Mouse (Mus musculus): ENCODE measurements around the gene Alad. TPM values are rescaled to one million over a fixed set of nuclear protein-coding genes. Genes with fewer than 3 reads are reported as not detected.
A peak's percentile ranks its signal among the peaks of the same experiment; 100 is the strongest.

Alad gene
- 121 and 142 TPM in 2 replicates for polyA plus RNA-seq (2015; fragmentation: Nextera tagmentation; extraction: Ambion mirVana)

DNA sequence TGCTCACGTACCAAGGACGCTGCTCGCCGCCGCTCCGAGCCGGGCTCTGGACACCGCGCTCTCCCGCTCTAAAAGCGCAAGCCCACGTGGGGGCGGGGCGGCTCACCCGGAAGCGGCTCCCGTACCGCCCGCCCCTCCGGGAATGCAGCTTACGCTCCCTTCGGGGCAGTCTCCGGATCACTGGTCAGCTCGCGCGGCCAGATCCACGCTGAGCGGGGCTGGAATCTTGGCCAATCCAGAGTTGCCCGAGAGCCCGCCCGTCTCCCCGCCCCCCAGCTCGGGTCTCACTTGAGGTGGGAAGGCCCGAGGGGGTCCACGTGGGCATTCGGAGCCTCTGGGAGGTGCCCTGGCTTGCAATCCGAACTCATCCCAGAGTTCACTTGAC is at the start of gene Alad:
Alad (minus strand) TSS at position 70 of the 385 bp plus-strand sequence.
- Histone ChIP-seq H3K27me3 (replicated peaks) (no peaks in the 10 kb centered on the region), H3K4me2 (peak within 1 kb of the TSS; percentile 62), H3K9me3 (no peaks in the 10 kb centered on the region), H3K36me3 (no peaks in the 10 kb centered on the region), H3K27ac (peak within 1 kb of the TSS; percentile 93), H3K4me3 (replicated peaks) (peak within 1 kb of the TSS; percentile 85), H3K9ac (peak within 1 kb of the TSS; percentile 80), H3K4me1 (peaks cover 52% of the 10 kb centered on the region)
- peak; percentile 79 for ATAC-seq (ENCODE audit: insufficient read depth, low FRiP score, low read depth)
- under 1% methylated on average over 35 of the region's 37 CpGs for WGBS

DNA sequence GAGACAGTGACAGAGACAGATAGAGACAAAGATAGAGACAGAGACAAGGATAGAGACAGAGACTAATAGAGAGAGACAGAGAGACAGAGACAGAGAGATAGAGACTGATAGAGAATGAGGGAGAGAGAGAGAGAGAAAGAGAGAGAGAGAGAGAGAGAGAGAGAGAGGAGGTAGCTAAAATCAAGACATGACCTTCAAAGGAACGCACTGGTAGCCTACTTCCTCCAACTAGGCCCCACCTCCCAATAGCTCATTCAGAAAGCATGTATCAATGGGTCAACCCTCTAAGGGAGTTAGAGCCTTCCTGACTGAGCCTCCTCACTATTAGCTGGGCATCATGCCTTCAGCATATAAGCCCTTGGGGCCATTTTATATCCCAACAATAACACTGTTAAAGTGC is 48.6 kb upstream of the Alad start:
- ATAC-seq (ENCODE audit: insufficient read depth, low FRiP score, low read depth) = no peak
- no peaks in the 10 kb centered on the region for H3K27me3 ChIP-seq (replicated peaks)
- WGBS = 82% methylated on average over 1 of the region's 1 CpGs
- no peak overlapping the region for H3K4me2 ChIP-seq
- no peaks in the 10 kb centered on the region for H3K9me3 ChIP-seq
- 0 out of 2 replicates have a peak, but pooled peaks cover 8% of the 10 kb centered on the region for H3K4me1 ChIP-seq
- no peak overlapping the region for H3K4me3 ChIP-seq (replicated peaks)
- H3K9ac ChIP-seq = no peak overlapping the region
- no peak overlapping the region for H3K27ac ChIP-seq
- no peaks in the 10 kb centered on the region for H3K36me3 ChIP-seq

DNA sequence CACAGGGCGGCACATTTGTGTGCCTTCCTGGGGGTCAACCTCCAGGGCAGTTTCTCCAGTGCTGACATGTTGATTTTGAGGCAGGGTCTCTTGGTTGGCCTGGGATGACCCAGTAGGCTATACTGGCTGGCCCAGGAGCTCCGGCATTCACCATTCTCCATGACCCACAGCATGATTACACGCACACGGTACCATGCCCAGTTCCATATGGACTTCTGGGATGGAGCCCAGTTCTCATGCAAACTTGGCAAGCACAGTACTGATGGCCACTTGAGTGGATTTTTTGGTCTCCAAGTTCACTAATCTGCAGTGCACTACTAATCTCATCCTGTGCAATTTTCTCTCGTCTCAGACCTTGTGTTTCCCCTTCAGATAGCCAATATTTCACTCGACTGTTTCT is 48.0 kb upstream of the Alad start:
- Histone ChIP-seq H3K36me3 (no peaks in the 10 kb centered on the region), H3K4me3 (replicated peaks) (no peak overlapping the region), H3K4me2 (no peak overlapping the region), H3K9ac (no peak overlapping the region), H3K27me3 (replicated peaks) (no peaks in the 10 kb centered on the region), H3K4me1 (0 out of 2 replicates have a peak, but pooled peaks cover 8% of the 10 kb centered on the region), H3K27ac (no peak overlapping the region), H3K9me3 (no peaks in the 10 kb centered on the region)
- ATAC-seq (ENCODE audit: insufficient read depth, low FRiP score, low read depth) = no peak
- WGBS = 80% methylated on average over 6 of the region's 6 CpGs

DNA sequence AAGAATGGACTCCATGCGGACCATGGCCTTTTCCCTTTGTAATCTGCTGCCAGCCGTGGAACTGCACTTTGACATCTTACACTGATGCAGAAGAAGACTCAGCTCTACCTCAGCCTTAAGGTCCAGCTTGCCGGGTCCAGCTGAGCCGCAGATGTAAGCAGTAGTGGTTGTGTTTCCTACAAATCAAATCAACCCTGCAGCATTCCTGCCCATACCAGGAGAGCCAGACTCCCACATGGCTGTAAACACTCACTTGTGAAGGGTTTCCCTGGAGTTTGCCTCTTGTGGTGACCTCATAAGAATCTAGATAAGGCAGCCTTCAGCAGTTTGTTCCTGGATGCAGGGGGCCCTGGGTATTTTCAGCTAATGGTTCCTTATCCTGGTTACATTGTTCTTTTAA is 46.8 kb upstream of the Alad start:
- Histone ChIP-seq H3K4me2 (no peak overlapping the region), H3K9me3 (no peaks in the 10 kb centered on the region), H3K4me3 (replicated peaks) (no peak overlapping the region), H3K9ac (no peak overlapping the region), H3K27ac (no peak overlapping the region), H3K36me3 (no peaks in the 10 kb centered on the region), H3K4me1 (0 out of 2 replicates have a peak, but pooled peaks cover 8% of the 10 kb centered on the region), H3K27me3 (replicated peaks) (no peaks in the 10 kb centered on the region)
- ATAC-seq (ENCODE audit: insufficient read depth, low FRiP score, low read depth) = peak; percentile 57; the same call in 1 of the 2 replicates
- WGBS = 60% methylated on average over 4 of the region's 4 CpGs

DNA sequence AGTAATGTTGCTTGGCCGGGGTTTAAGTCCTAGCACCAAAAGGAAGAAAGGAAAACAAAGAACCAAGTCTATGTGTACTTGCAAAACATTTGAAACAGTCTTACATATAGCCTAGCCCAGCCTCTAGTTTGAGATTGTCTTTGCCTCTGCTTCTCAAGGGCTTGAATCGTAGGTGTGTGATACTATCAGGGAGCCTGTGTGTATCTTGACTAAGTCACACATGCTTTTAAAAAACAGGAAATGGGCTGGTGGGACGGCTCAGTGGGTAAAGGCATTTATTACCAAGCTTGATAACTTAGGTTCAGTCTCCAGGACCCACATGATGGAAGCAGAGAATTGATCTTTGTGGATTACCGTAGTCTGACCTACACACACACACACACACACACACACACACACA is 42.3 kb upstream of the Alad start:
- no peak overlapping the region for H3K27ac ChIP-seq
- H3K9ac ChIP-seq = no peak overlapping the region
- H3K4me1 ChIP-seq = 0 out of 2 replicates have a peak, but pooled peaks cover 8% of the 10 kb centered on the region
- no peaks in the 10 kb centered on the region for H3K27me3 ChIP-seq (replicated peaks)
- 55% methylated on average over 4 of the region's 4 CpGs for WGBS
- H3K4me2 ChIP-seq = no peak overlapping the region
- no peaks in the 10 kb centered on the region for H3K9me3 ChIP-seq
- no peak for ATAC-seq (ENCODE audit: insufficient read depth, low FRiP score, low read depth)
- no peak overlapping the region for H3K4me3 ChIP-seq (replicated peaks)
- no peaks in the 10 kb centered on the region for H3K36me3 ChIP-seq

DNA sequence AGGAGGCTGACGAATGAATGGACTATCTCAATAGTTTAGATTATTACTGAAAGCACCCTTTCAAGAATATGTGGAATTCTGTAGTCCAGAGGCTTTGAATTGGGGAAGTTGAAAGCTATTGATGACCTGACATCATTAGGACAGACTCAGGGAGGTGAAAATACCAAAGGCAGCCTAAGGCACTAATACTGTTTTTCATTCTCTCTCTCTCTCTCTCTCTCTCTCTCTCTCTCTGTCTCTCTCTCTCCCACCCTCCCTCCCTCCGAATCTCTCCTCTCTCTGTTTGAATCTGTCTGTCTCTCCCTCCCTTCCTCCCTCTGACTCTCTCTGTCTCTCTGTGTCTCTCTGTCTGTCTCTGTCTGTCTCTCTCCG is 41.9 kb upstream of the Alad start:
- ATAC-seq (ENCODE audit: insufficient read depth, low FRiP score, low read depth) = no peak
- Histone ChIP-seq H3K27ac (no peak overlapping the region), H3K27me3 (replicated peaks) (no peaks in the 10 kb centered on the region), H3K4me1 (0 out of 2 replicates have a peak, but pooled peaks cover 7% of the 10 kb centered on the region), H3K4me3 (replicated peaks) (no peak overlapping the region), H3K9ac (no peak overlapping the region), H3K9me3 (no peaks in the 10 kb centered on the region), H3K4me2 (no peak overlapping the region), H3K36me3 (no peaks in the 10 kb centered on the region)
- WGBS = 37% methylated on average over 3 of the region's 3 CpGs

DNA sequence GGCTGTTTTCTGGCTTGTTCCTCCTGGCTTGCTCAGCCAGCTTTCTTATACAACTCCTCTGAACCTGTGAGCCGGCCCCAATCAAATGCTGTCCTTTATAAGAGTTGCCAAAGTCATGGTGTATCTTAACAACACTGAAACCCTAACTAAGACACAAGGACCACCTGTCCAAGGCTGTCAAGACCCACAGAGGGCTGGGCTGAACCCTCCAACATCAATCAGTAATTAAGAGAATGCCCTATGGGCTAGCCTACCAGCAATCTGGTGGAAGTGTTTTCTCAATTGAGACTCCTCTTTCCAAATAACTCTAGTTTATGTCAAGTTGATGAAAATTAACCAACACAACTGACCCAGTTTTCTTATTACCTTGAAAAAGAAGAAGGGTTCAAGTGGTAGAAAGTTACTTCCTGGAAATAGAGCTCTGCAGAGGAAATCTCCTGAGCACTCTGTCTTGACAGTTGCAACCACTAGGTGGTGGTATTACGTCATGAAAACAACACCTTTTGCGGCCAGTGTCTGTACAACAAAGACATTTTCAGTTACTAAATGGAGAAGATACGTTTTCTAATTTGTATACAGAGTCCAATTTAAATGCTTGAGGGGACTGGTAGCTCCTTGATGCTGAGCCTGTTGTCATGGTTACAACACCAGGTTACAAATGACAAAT is 41.4 kb upstream of the Alad start:
- Histone ChIP-seq H3K4me1 (0 out of 2 replicates have a peak, but pooled peaks cover 2% of the 10 kb centered on the region), H3K9me3 (no peaks in the 10 kb centered on the region), H3K4me2 (no peak overlapping the region), H3K4me3 (replicated peaks) (no peak overlapping the region), H3K27ac (no peak overlapping the region), H3K36me3 (no peaks in the 10 kb centered on the region), H3K27me3 (replicated peaks) (no peaks in the 10 kb centered on the region), H3K9ac (no peak overlapping the region)
- WGBS = 21% methylated on average over 4 of the region's 4 CpGs
- peak; percentile 43; the same call in 1 of the 2 replicates for ATAC-seq (ENCODE audit: insufficient read depth, low FRiP score, low read depth)

DNA sequence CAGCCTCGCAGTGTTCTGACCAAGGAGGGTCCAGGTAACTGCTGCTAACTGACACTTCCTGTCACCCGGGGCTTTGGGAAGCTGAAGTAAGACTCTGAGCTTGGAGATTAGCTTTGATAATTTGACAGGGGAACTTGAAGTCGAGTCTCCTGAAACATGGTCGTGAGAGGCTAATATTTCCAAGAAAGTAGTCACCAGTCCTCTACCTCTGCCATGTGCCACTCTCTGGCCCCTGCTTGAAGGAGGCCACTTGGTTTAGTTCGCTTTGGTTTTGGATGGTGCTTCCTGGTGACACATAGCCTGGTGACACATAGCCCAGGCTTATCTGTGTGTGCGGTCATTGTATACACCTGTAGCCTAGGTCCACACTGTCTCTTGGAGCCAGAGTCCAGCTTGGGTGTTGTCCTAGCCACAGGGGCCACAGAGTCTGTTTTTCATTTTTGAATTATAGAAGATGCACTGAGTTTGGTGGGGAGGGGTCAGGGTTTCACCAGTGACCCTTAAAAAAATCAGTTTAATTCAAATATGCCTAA is 40.1 kb upstream of the Alad start, which contains the start of gene Rgs3:
Rgs3 (plus strand) TSS at position 51 of the 533 bp plus-strand sequence.
- H3K4me1 ChIP-seq = no peaks in the 10 kb centered on the region
- H3K36me3 ChIP-seq = no peaks in the 10 kb centered on the region
- H3K9me3 ChIP-seq = no peaks in the 10 kb centered on the region
- no peaks in the 10 kb centered on the region for H3K27me3 ChIP-seq (replicated peaks)
- H3K27ac ChIP-seq = no peak within 1 kb of the TSS
- no peak within 1 kb of the TSS for H3K4me2 ChIP-seq
- no peak for ATAC-seq (ENCODE audit: insufficient read depth, low FRiP score, low read depth)
- no peak within 1 kb of the TSS for H3K9ac ChIP-seq
- WGBS = 51% methylated on average over 6 of the region's 6 CpGs
- no peak within 1 kb of the TSS for H3K4me3 ChIP-seq (replicated peaks)

DNA sequence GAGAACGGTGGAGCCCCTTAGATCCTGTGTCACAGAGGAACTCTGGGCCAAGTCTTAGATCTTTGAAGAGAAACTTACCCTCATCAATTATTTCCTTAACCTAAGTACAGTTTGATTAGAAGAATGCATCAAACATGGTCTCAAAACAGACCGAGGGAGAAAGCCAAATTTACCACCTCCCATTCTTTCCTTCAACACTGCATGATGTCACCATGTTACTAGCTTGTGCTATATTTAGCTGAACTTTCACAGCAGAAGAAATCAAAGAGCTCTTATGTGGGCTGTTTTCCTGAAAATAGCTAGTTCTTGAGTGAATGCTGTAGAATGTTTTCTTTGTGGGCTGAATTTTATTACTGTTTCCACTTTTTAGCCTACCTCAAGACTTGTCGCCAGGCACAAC is 37.7 kb upstream of the Alad start:
- no peaks in the 10 kb centered on the region for H3K9me3 ChIP-seq
- WGBS = 55% methylated on average over 3 of the region's 3 CpGs
- no peak overlapping the region for H3K9ac ChIP-seq
- no peaks in the 10 kb centered on the region for H3K4me1 ChIP-seq
- H3K27ac ChIP-seq = no peak overlapping the region
- no peaks in the 10 kb centered on the region for H3K36me3 ChIP-seq
- H3K4me3 ChIP-seq (replicated peaks) = no peak overlapping the region
- no peak overlapping the region for H3K4me2 ChIP-seq
- no peak for ATAC-seq (ENCODE audit: insufficient read depth, low FRiP score, low read depth)
- no peaks in the 10 kb centered on the region for H3K27me3 ChIP-seq (replicated peaks)

DNA sequence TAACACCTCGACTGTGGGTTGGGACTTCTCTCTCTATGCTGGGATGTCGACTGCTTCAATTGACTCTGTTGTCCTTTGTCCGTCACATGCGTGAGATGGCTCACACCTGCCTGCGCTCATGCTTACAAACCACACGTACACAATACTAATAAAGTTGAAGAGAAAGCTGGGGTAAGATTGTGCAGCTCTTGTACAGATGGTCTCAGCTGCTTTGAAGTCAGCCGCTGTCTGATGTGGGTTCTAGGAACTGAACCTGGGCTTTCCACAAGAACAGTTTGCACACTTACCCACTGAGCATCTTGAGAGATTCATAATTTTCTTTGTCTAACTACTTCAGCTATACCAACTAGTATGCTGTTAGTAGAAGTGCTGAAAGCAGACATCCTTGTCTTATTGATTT is 32.2 kb upstream of the Alad start:
- 76% methylated on average over 7 of the region's 7 CpGs for WGBS
- H3K4me1 ChIP-seq = no peaks in the 10 kb centered on the region
- no peak for ATAC-seq (ENCODE audit: insufficient read depth, low FRiP score, low read depth)

DNA sequence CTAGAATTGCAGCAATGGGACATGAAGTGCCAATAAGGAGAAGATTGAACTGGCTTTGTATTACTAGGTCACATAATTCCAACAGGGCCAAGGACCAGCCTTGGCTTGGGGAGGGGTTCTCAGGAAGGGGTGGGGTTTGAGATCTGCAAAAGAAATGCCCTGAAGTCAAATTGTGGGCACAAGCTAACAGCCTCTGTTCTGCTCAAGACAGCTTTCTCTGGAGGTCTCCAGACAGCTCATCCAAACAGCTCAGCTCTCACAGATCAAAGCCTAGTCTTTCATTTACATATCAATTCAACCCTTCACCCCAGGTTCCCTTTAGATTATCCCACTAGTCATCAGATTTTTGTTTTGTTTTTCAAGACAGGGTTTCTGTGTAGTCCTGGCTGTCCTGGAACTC is 25.1 kb upstream of the Alad start:
- no peaks in the 10 kb centered on the region for H3K36me3 ChIP-seq
- no peak overlapping the region for H3K4me2 ChIP-seq
- H3K4me3 ChIP-seq (replicated peaks) = no peak overlapping the region
- H3K9ac ChIP-seq = no peak overlapping the region
- H3K9me3 ChIP-seq = no peaks in the 10 kb centered on the region
- no peaks in the 10 kb centered on the region for H3K27me3 ChIP-seq (replicated peaks)
- ATAC-seq (ENCODE audit: insufficient read depth, low FRiP score, low read depth) = no peak
- no peak overlapping the region for H3K27ac ChIP-seq
- H3K4me1 ChIP-seq = no peaks in the 10 kb centered on the region

More for the DNA sequence above, 32.2 kb upstream of the Alad start:
- Histone ChIP-seq H3K9me3 (no peaks in the 10 kb centered on the region), H3K4me3 (replicated peaks) (no peak overlapping the region), H3K9ac (no peak overlapping the region), H3K27me3 (replicated peaks) (no peaks in the 10 kb centered on the region), H3K36me3 (no peaks in the 10 kb centered on the region), H3K4me2 (no peak overlapping the region), H3K27ac (no peak overlapping the region)

DNA sequence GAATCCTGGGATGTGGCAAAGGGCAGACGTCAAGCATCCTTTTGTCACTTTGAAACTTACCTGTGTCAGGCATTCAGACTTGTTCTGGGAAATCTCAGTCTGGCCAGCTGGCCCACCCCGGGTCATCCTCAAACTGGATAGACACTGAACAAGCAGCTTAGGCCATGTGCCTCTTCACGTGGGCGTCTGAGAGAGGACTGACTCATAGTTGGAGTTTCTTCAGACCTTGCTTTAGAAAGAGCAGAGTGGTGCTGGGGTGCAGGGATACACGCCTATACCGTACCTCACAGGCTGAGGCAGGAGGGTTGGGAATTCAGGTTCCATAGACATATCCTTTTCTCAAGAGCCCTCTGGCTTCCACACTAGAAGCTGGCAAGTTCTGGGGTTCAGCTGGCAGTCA is 24.1 kb upstream of the Alad start:
- no peak overlapping the region for H3K9ac ChIP-seq
- WGBS = 76% methylated on average over 6 of the region's 6 CpGs
- no peak for ATAC-seq (ENCODE audit: insufficient read depth, low FRiP score, low read depth)
- H3K4me2 ChIP-seq = no peak overlapping the region
- H3K4me1 ChIP-seq = no peaks in the 10 kb centered on the region
- no peaks in the 10 kb centered on the region for H3K27me3 ChIP-seq (replicated peaks)
- no peak overlapping the region for H3K4me3 ChIP-seq (replicated peaks)
- H3K27ac ChIP-seq = no peak overlapping the region
- H3K36me3 ChIP-seq = no peaks in the 10 kb centered on the region
- no peaks in the 10 kb centered on the region for H3K9me3 ChIP-seq
